Mouse (Mus musculus) cerebellum, postnatal 36 days (tissue): ENCODE measurements around the gene Slc5a11.

Source experiments
- DNase-seq, 2 experiments: peaks; one replicate each; pipeline ENCODE4 v3.0.0; 2021 to 2022; ENCODE audit warnings: mixed read lengths in 2 of 2

Gene Slc5a11

GRCm38 (mm10) chr7:123214365-123215075 lies at the start of gene Slc5a11:
Slc5a11 (plus strand) TSS chr7:123214780.
- no peak for DNase-seq

DNA sequence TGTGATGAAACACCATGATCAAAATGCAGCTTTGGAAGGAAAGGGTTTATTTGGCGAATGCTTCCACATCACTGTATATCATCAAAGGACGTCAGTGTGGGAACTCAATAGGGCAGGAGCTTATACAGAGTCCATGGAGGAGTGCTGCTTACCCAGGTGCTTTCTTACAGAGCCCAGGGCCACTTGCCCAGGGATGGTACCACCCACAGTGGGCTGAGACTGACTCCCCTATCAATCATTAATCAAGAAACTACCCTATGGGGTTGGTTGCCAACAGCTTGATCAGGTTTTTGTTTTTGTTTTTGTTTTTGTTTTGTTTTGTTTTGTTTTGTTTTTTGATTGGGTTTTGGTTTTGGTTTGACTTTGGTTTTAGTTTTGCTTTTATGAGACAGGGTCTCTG lies 47.1 kb upstream of the Slc5a11 start:
- no peak for DNase-seq

- DNase-seq: no peak
These were observed 45.0 kb upstream of the Slc5a11 start for GRCm38 (mm10) chr7:123169618-123170017.

DNA sequence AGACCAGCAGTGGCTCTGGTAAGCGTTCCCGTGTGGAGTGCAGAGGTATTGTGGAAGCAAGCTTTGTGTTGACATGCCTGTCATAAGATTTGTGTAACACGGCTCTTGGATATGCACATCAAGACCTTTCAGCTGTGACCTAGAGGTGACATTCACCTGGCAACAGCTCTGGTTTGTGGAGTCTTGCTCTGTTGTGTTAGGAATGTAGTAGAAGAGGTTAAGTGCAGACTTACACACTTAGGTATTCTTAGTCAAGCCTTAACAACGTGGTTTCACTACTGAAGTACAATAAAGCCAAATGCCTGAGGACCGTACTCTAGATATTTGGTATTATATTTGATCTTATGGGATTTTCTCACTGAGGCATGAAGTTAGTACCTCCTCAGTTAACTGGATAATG lies 42.5 kb upstream of the Slc5a11 start:
- no peak for DNase-seq

- DNase-seq: no peak
These were observed 37.4 kb upstream of the Slc5a11 start for GRCm38 (mm10) chr7:123177215-123177614.

GRCm38 (mm10) chr7:123181787-123182701 lies 32.5 kb upstream of the Slc5a11 start:
- no peak for DNase-seq

- no peak for DNase-seq
These were observed 29.7 kb upstream of the Slc5a11 start for GRCm38 (mm10) chr7:123184891-123185290.

- peak in 1 of 2 experiments; percentile 25 for DNase-seq
These were observed 28.1 kb upstream of the Slc5a11 start for GRCm38 (mm10) chr7:123186463-123186862.

DNA sequence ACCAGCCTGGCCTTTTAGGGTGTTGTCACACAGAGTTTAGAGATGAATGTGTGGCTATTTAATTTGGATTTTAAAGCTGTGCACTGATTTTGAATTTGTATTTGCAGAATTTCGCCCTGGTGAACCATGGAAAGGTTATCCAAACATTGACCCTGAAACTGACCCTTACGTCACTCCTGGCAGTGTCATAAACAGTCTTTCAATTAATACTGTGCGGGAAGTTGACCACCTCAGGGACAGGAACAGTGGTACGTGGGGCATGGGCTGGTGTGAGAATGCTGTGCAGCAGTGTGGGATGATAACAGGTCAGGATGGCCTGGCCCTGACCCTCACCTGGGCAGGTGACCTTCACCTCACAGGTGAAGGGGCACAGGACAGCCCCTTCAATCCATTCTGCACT lies 27.3 kb upstream of the Slc5a11 start:
- no peak for DNase-seq

GRCm38 (mm10) chr7:123188462-123188861 lies 26.1 kb upstream of the Slc5a11 start:
- DNase-seq: no peak

DNA sequence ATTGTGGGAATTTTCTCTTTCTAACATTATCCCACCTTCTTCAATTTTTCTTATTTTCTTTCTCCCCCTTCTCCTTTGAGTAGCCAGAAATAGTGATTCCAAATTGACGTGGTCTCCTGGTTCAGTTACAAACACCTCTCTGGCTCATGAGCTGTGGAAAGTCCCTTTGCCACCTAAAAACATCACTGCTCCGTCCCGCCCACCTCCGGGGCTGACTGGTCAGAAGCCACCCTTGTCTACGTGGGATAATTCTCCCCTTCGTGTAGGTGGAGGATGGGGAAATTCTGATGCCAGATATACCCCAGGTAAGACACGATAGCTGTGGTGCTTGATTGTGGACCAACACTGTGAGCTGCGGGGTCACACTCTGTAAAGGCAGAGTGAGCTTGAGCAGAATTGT lies 24.8 kb upstream of the Slc5a11 start:
- no peak for DNase-seq

DNA sequence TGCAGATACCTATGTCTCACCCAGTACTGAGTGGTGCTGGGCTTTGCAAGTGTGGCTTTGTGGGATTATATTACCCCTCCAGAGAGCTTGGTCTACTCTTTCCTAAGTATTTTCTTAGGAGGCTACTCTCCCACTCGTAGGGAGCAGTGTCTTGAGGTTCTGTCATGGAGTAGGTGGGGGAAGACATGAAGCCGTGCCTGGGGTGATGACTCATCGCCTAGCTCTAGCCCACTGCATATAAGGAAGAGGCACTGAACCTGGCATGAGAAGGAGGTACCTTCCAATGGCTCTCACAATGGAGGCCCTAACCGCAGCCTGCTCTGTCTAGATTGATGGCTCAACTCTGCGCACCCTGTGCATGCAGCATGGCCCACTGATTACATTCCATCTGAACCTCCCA lies 22.8 kb upstream of the Slc5a11 start:
- no peak for DNase-seq

DNA sequence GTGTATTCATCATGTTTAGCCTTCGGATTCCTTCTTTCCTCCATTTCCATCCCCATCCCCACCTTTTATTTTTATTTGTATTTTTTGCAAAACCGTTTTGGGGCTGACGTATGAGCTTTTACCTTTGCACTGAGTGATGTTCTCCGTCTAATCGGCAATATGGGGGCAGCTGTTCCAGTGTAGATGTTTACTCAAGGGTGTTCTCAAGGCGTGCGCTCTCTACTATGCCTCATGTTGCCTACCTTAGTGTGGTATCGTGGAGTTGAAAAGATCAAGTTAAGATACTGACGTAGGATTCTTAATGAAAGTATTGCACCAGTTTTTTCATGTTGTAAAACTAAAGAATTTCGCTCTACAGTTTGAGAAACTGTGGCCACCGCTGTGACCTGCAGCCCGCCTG lies 21.4 kb upstream of the Slc5a11 start:
- no peak for DNase-seq

GRCm38 (mm10) chr7:123194696-123195095 lies 19.9 kb upstream of the Slc5a11 start:
- peak; percentile 50 to 52 for DNase-seq

GRCm38 (mm10) chr7:123196432-123196831 lies 18.1 kb upstream of the Slc5a11 start:
- no peak for DNase-seq

DNA sequence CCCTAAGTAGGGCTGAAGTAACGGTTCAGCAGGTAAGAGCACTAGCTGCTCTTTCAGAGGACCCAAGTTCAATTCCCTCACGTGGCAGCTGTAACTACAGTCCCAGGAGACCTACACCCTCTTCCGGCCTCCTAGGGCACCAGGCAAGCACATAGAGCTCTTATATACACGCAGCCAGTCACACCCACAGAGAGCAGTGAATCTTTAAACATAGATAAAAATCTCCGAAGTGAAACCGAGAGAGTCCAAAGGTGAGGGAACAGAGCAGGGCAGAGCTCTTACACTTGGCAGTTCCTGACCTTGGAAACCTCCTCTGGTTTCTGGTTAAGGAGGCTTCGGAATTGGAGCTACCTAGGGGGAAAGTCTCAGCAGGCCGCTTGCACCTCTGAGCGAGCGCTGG lies 15.9 kb upstream of the Slc5a11 start:
- DNase-seq: no peak

DNA sequence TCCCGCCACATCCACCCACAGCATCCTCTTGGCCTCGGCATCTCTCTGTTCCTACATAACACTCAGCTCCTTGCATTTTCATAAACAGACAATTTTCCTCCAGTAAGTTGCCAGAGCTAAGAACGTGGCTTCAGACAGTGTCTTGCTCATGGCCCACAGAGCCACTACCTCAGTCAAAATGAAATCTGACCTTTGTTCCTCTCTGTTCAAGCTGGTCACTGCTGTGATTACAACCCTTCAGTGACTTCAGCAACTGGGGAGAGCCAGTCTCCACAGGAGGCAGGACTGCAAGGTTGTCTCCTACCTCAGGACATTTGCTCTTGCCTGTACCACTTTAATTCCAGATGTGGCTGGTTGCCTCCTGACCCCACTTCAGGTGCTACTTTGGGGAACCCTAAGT lies 15.4 kb upstream of the Slc5a11 start:
- no peak for DNase-seq

DNA sequence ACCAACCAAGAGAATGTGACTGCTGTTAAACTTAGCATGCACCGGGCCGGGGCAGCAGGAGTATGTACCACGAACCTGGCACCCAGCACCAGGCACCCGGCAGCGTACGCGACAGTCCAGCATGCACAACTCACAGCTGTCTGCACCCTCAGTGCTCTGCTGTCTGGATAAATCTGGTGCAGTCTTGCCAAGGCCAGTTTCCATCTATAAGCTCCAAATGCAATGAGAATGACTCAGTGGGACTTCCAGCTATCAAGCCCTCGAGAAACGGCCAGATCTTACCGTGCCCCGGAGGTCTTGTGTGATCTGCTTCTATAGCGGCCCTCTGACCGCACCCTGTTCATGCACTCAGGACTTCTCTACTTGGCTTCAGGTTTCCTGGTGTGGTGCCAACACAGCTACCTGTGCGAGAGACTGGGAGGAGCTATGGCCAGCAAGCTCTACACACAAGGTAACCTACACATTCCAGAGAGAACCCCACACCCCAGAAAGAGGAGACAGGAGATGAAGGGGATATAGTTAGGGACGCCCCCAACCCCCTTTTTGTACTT lies 14.8 kb upstream of the Slc5a11 start:
- DNase-seq: no peak

- DNase-seq: no peak
These were observed 13.9 kb upstream of the Slc5a11 start for GRCm38 (mm10) chr7:123200722-123201121.

DNA sequence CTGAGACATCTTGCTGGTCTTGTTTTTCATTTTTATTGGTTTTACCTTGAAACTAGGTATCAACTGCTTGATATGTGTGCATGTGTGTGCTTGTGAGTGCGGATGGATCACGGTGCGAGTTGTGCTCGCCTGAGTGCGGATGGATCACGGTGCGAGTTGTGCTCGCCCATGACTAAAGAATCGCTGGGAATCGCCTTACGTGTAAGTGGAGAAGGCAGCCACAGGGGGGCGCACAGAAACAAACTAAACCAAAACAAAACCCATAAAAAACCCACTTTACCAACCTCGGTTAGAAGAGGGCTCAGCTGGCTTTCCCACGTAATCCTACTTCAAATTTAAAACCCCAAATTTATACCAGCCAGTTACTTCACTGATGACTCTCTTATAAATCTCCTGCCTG lies 9.3 kb upstream of the Slc5a11 start:
- DNase-seq: peak; percentile 69 to 72

DNA sequence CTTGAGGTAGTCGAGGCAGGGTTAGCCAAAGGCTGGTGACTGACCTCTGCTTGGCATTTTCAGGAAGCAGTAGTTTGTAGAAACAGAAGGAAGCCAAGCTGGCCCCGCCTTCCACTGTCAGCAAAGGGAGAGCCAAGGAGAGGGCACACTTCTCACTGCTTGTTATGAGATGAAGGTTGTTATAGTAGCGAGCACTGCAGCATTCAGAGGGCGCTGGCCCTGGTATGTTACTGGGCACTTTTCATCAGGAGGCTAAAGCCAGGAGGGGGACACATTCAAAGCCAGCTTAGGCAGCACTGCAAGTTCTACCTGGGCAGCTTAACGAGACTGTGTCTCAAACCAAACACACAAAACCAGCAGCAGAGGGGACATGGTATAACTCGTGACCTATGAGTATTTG lies 7.0 kb upstream of the Slc5a11 start:
- no peak for DNase-seq

- DNase-seq: no peak
These were observed 4.7 kb upstream of the Slc5a11 start for GRCm38 (mm10) chr7:123209864-123210263.

GRCm38 (mm10) chr7:123211461-123211860 lies 3.1 kb upstream of the Slc5a11 start:
- DNase-seq: no peak

DNA sequence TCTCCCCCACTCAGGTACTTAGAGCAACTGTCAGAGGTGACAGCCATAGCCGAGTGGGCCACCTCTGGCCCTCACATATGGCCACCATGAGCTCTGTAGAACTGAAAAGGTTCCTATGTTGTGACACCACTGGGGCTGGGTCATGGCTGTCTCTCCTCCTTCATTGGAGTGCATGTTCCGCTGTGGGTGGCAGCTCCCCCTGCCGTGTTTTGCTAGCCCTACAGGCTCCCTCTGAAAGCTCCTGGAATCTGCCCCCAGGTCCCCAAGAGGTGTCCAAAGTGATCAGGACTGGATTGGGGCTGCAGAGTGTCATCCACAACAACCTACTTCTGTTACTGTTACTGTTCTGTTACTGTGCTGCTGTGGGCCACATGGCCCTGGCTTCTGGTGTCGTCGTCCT lies 2.3 kb upstream of the Slc5a11 start:
- DNase-seq: no peak
